Mouse (Mus musculus) adrenal gland, adult 10 weeks (tissue): Measurements from ENCODE around the gene Mill2. TPM values are rescaled to one million over a fixed set of nuclear protein-coding genes. Genes with fewer than 3 reads are reported as not detected.

ENCODE experiments used
- polyA plus RNA-seq: library from polyadenylated mRNA; stranded (reverse); fragments of 350-450 nt; fragmentation: Illumina TruSeq; extraction: RNeasy Lipid Tissue Mini Kit (QIAGEN cat#74804); gene quantifications from one replicate; pipeline ENCODE4 v1.2.3, GENCODE M21; 2014; ENCODE audit warnings: low read depth, low replicate concordance

The Mill2 gene
- polyA plus RNA-seq, result 8.3 TPM

DNA sequence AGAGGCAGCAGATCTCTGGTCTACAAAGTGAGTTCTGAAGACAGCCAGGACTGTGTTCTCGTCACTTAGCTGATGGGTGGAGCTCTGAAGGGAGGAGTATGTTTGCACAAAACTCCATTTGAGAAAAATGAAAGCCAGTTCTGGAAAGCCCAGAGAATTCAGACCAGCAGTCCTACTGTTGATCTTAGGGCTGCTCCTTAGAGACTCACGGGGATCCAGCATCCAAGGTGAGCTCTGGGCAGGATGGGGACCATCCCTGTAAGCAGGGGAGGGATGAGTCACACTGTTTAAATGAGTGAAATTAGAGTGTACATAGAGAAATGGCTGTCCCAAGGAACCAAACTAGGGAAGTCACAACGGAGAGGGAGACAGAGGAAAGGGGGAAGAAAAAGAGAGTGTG lies at the start of gene Mill2:
Gene Mill2, plus strand, starts transcription at position 102 of the 400 bp plus-strand sequence.

DNA sequence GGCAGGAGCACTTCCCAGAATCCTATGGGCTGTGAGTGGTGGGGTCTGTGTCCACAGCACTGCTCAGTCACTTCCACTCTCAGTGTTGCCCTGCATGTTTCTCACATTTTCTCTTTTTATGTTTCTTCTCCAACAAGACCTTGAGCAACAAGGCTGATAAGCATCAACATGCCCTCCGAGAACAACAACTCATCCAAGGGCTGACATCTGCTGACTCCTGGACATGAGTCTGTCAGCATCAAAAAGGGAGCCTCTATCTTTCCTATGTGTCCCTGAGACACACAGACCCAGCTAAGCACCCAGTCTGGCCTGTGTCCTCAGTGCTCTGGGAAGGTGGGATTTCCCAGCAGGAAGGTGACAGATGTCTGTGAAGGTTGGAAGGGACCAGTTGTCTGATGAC lies 41.3 kb upstream of the Mill2 start, which contains the start of gene Psg19:
Gene Psg19, minus strand, starts transcription at position 101 of the 400 bp plus-strand sequence.

DNA sequence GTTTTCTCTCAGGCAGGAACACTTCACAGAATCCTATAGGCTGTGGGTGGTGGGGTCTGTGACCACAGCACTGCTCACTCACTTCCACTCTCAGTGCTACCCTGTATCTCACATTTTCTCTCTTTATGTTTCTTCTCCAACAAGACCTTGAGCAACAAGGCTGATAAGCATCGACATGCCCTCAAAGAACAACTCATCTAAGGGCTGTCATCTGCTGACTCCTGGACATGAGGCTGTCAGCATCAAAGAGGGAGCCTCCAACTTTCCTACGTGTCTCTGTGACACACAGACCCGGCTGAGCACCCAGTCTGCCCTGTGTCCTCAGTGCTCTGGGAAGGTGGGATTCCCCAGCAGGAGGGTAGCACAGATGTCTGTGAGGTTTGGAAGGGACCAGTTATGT lies 18.3 kb upstream of the Mill2 start, which contains the start of gene Psg17:
Gene Psg17, minus strand, starts transcription at position 101 of the 400 bp plus-strand sequence.

DNA sequence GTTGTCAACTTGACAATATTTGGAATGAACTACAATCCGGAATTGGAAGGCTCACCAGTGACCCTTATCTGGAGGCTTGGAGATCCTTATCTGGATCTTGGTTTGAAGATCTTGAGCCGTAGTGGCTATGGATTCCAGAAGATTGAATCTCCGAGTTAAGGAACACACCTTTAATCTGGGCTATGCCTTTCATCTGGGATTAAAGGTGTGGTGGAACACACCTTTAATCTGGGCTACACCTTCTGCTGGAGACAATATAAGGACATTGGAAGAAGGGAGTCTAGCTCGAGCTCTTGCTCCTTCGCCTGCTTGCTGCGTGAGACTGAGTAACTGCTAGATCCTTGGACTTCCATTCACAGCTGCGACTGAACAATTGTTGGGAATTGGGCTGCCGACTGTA lies 31.3 kb downstream of the Mill2 start, which contains the start of gene Pglyrp1:
Gene Pglyrp1, plus strand, starts transcription at position 301 of the 400 bp plus-strand sequence.

DNA sequence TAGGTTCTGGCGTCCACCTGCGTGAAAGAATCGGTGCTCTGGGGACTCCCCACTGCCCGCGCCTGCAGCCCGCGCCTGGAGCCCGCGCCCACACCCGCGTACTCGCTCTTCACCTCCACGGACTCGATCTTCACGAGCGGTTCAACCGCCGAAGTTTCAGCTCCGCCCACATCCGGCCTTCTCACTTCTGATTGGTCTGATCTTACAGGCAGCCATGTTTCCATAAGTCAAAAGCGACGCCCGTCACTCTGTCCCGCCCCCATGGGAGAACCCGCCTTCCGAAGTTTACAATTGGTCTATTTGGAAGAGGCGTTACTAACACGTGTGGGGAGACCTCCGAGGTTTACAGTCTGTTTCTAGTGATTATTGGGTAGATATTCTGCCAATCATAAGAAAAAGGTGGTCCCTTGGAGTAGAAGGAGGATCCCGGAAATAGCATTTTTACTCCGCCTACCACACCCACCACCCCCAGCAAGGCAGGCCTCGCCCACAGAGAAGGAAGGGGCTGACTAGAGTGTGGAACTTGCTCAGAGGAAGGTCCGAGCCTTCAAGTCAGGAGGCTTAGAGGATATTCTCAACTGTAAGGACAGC lies 70.6 kb downstream of the Mill2 start, which contains the start of gene Ccdc61:
Gene Ccdc61, minus strand, starts transcription at position 175 of the 591 bp plus-strand sequence.

Other genes with a start within 250 kb of the Mill2 start
- not detected for gene Psg23, start 223.5 kb upstream of the Mill2 start, polyA plus RNA-seq
- not detected for gene Psg21, start 183.2 kb upstream of the Mill2 start, polyA plus RNA-seq
- gene Psg20, start 153.8 kb upstream of the Mill2 start, polyA plus RNA-seq, result not detected
- not detected for gene Psg22, start 121.9 kb upstream of the Mill2 start, polyA plus RNA-seq
- gene Psg19, start 41.4 kb upstream of the Mill2 start, polyA plus RNA-seq, result not detected
- not detected for gene Psg17, start 18.4 kb upstream of the Mill2 start, polyA plus RNA-seq
- not detected for gene Pglyrp1, start 31.4 kb downstream of the Mill2 start, polyA plus RNA-seq
- not detected for gene Ccdc61, start 70.4 kb downstream of the Mill2 start, polyA plus RNA-seq
- gene Nova2, start 85.9 kb downstream of the Mill2 start, polyA plus RNA-seq, result 0.93 TPM
- gene Nanos2, start 147.4 kb downstream of the Mill2 start, polyA plus RNA-seq, result not detected
- not detected for gene Mypop, start 151.3 kb downstream of the Mill2 start, polyA plus RNA-seq
- gene Irf2bp1, start 164.1 kb downstream of the Mill2 start, polyA plus RNA-seq, result 2.5 TPM
- gene Foxa3, start 183.6 kb downstream of the Mill2 start, polyA plus RNA-seq, result not detected
- gene Sympk, start 184.4 kb downstream of the Mill2 start, polyA plus RNA-seq, result 7.6 TPM
- gene Rsph6a, start 214.7 kb downstream of the Mill2 start, polyA plus RNA-seq, result not detected
- 1.3 TPM for gene Dmwd, start 236.3 kb downstream of the Mill2 start, polyA plus RNA-seq
- gene Dmpk, start 243.9 kb downstream of the Mill2 start, polyA plus RNA-seq, result 11.7 TPM